Mouse (Mus musculus): ENCODE results near the gene Hyal1.
A peak's percentile ranks its signal among the peaks of the same experiment; 100 is the strongest.
"Not testable (repeated sequence)": the region's sequence is repeated elsewhere in the genome, so short reads cannot be mapped to it uniquely, and the experiment has no call there.

Gene Hyal1

GRCm38 (mm10) chr9:107550491-107551116 lies 26.1 kb upstream of the Hyal1 start:
- no peak for DNase-seq (ENCODE audit: low spot score in 2 of 2)

GRCm38 (mm10) chr9:107551117-107551889 lies 25.4 kb upstream of the Hyal1 start, which contains the start of gene Rassf1:
TSS of gene Rassf1 (plus strand) at chr9:107551555.
- no peak for DNase-seq (ENCODE audit: low spot score in 2 of 2)

GRCm38 (mm10) chr9:107551890-107552355 lies 24.8 kb upstream of the Hyal1 start:
- DNase-seq (ENCODE audit: low spot score in 2 of 2): no peak

GRCm38 (mm10) chr9:107552690-107553393 lies 23.9 kb upstream of the Hyal1 start:
- DNase-seq (ENCODE audit: low spot score in 2 of 2): no peak

GRCm38 (mm10) chr9:107553541-107554318 lies 23.0 kb upstream of the Hyal1 start:
- DNase-seq (ENCODE audit: low spot score in 2 of 2): no peak

- peak; percentile 90 to 94 for DNase-seq (ENCODE audit: low spot score in 2 of 2)
Observed at GRCm38 (mm10) chr9:107554319-107554825, 22.4 kb upstream of the Hyal1 start.

- DNase-seq (ENCODE audit: low spot score in 2 of 2): no peak
Observed at GRCm38 (mm10) chr9:107555031-107555457, 21.7 kb upstream of the Hyal1 start.

GRCm38 (mm10) chr9:107555701-107556100 lies 21.0 kb upstream of the Hyal1 start:
- DNase-seq (ENCODE audit: low spot score in 2 of 2): no peak

- DNase-seq (ENCODE audit: low spot score in 2 of 2): no peak
Observed at GRCm38 (mm10) chr9:107556346-107556745, 20.4 kb upstream of the Hyal1 start.

GRCm38 (mm10) chr9:107563029-107563581 lies 13.6 kb upstream of the Hyal1 start, which contains the start of gene Tusc2:
TSS of gene Tusc2 (plus strand) at chr9:107563255.
- DNase-seq (ENCODE audit: low spot score in 2 of 2): peak; percentile 92 to 96

- DNase-seq (ENCODE audit: low spot score in 2 of 2): not testable (repeated sequence)
Observed at GRCm38 (mm10) chr9:107565556-107565955, 11.2 kb upstream of the Hyal1 start.

- peak in 1 of 2 experiments; percentile 79 for DNase-seq (ENCODE audit: low spot score in 2 of 2)
Observed at GRCm38 (mm10) chr9:107566041-107566709, 10.6 kb upstream of the Hyal1 start.

GRCm38 (mm10) chr9:107566855-107567254 lies 9.9 kb upstream of the Hyal1 start:
- no peak for DNase-seq (ENCODE audit: low spot score in 2 of 2)

- no peak for DNase-seq (ENCODE audit: low spot score in 2 of 2)
Observed at GRCm38 (mm10) chr9:107567702-107568319, 8.9 kb upstream of the Hyal1 start, which contains the start of gene Hyal2. TSS of gene Hyal2 (plus strand) at chr9:107567945.

GRCm38 (mm10) chr9:107568331-107569261 lies 8.1 kb upstream of the Hyal1 start:
- peak in 1 of 2 experiments; percentile 82 for DNase-seq (ENCODE audit: low spot score in 2 of 2)

- no peak for DNase-seq (ENCODE audit: low spot score in 2 of 2)
Observed at GRCm38 (mm10) chr9:107569270-107569669, 7.5 kb upstream of the Hyal1 start.

GRCm38 (mm10) chr9:107570016-107570415 lies 6.7 kb upstream of the Hyal1 start:
- DNase-seq (ENCODE audit: low spot score in 2 of 2): no peak

GRCm38 (mm10) chr9:107570845-107571244 lies 5.9 kb upstream of the Hyal1 start:
- no peak for DNase-seq (ENCODE audit: low spot score in 2 of 2)

Measured in left cerebral cortex, adult 9 months (tissue).